Mouse (Mus musculus) megakaryocyte progenitor cell, adult 5-6 weeks (primary cell): ENCODE measurements at regions not wholly inside any gene's neighbourhood (a gene's known extent, or its start where the extent isn't known, plus 50 kb on each side); places are given as distances from the start of the nearest gene placed in this dataset.
"Not testable (repeated sequence)": the region's sequence is repeated elsewhere in the genome, so short reads cannot be mapped to it uniquely, and the experiment has no call there.

Experiments
- ATAC-seq: replicated peaks from 2 replicates; pipeline ENCODE4 v1.8.0; 2016; ENCODE audit warnings: mild to moderate bottlenecking, moderate TSS enrichment, inconsistent platforms; ENCODE audit not compliant: poor library complexity

GRCm38 (mm10) chr8:39833251-39833650, 841.6 kb upstream of the Adam24 start:
- ATAC-seq = no peak

- no peak for ATAC-seq
These were observed 828.0 kb upstream of the Adam24 start for GRCm38 (mm10) chr8:39846854-39847253.

GRCm38 (mm10) chr8:39862544-39862943, 812.3 kb upstream of the Adam24 start:
- ATAC-seq = no peak

GRCm38 (mm10) chr8:39902251-39902650, 772.6 kb upstream of the Adam24 start:
- ATAC-seq = no peak

GRCm38 (mm10) chr8:39912926-39913325, 762.0 kb upstream of the Adam24 start:
- ATAC-seq = no peak

- no peak for ATAC-seq
These were observed 753.5 kb upstream of the Adam24 start for GRCm38 (mm10) chr8:39921336-39921735.

- no peak for ATAC-seq
These were observed 751.1 kb upstream of the Adam24 start for GRCm38 (mm10) chr8:39923741-39924140.

GRCm38 (mm10) chr8:39950178-39950896, 724.5 kb upstream of the Adam24 start:
- ATAC-seq = no peak

- no peak for ATAC-seq
These were observed 720.4 kb upstream of the Adam24 start for GRCm38 (mm10) chr8:39954497-39954896.

GRCm38 (mm10) chr8:39954924-39955323, 720.0 kb upstream of the Adam24 start:
- ATAC-seq = no peak

- no peak for ATAC-seq
These were observed 669.6 kb upstream of the Adam24 start for GRCm38 (mm10) chr8:40005207-40005837.

- ATAC-seq = no peak
These were observed 655.5 kb upstream of the Adam24 start for GRCm38 (mm10) chr8:40019281-40019943.

GRCm38 (mm10) chr8:40064145-40064544, 610.7 kb upstream of the Adam24 start:
- ATAC-seq = no peak

GRCm38 (mm10) chr8:40071131-40071530, 603.7 kb upstream of the Adam24 start:
- ATAC-seq = no peak

- ATAC-seq = not testable (repeated sequence)
These were observed 593.9 kb upstream of the Adam24 start for GRCm38 (mm10) chr8:40080976-40081375.

GRCm38 (mm10) chr8:40084129-40084528, 590.7 kb upstream of the Adam24 start:
- no peak for ATAC-seq

GRCm38 (mm10) chr8:40089377-40089776, 585.5 kb upstream of the Adam24 start:
- no peak for ATAC-seq

- ATAC-seq = no peak
These were observed 550.5 kb upstream of the Adam24 start for GRCm38 (mm10) chr8:40124402-40124801.

- no peak for ATAC-seq
These were observed 547.7 kb upstream of the Adam24 start for GRCm38 (mm10) chr8:40127141-40127540.

GRCm38 (mm10) chr8:40132662-40133257, 542.1 kb upstream of the Adam24 start:
- ATAC-seq = peak; percentile 76

- ATAC-seq = peak; percentile 98
These were observed 523.7 kb upstream of the Adam24 start for GRCm38 (mm10) chr8:40150911-40151797.
